Mouse (Mus musculus) limb, embryonic 13.5 days (tissue): ENCODE measurements around the gene Fbxl4. TPM values are rescaled to one million over a fixed set of nuclear protein-coding genes. Genes with fewer than 3 reads are reported as not detected.

Experiments
- ATAC-seq: fragments of 200-750 bp; cut with Nextera tagmentation; 2 replicates; pipeline ENCODE4 v1.8.0; 2017; ENCODE audit warnings: low read depth, moderate number of reproducible peaks, moderate TSS enrichment; ENCODE audit not compliant: low FRiP score
- H3K27ac ChIP-seq: fragments of 300-500 bp; sonication (generic); 2 replicates; pipeline ENCODE4 v1.5.1; 2015; ENCODE audit warnings: inconsistent platforms, mild to moderate bottlenecking, moderate library complexity
- H3K27me3 ChIP-seq: fragments of 300-500 bp; sonication (generic); 2 replicates; pipeline ENCODE4 v1.6.1; 2015; ENCODE audit warnings: mild to moderate bottlenecking, inconsistent platforms
- H3K36me3 ChIP-seq: fragments of 300-500 bp; sonication (generic); 2 replicates; pipeline ENCODE4 v1.6.1; 2015; ENCODE audit warnings: inconsistent platforms, mild to moderate bottlenecking, moderate library complexity
- H3K4me1 ChIP-seq: fragments of 300-500 bp; sonication (generic); 2 replicates; pipeline ENCODE4 v1.6.1; 2015; ENCODE audit warnings: inconsistent platforms
- H3K4me2 ChIP-seq: fragments of 300-500 bp; sonication (generic); replicated peaks from 2 replicates; pipeline ENCODE4 v1.6.1; 2015; ENCODE audit warnings: inconsistent platforms, mild to moderate bottlenecking, moderate library complexity
- H3K4me3 ChIP-seq: fragments of 300-500 bp; sonication (generic); 2 replicates; pipeline ENCODE4 v1.5.1; 2015; ENCODE audit warnings: moderate library complexity, mild to moderate bottlenecking, inconsistent platforms
- H3K9ac ChIP-seq: fragments of 300-500 bp; sonication (generic); 2 replicates; pipeline ENCODE4 v1.6.1; 2015; ENCODE audit warnings: mild to moderate bottlenecking, inconsistent platforms
- H3K9me3 ChIP-seq: fragments of 300-500 bp; sonication (generic); 2 replicates; pipeline ENCODE4 v1.6.1; 2016; ENCODE audit warnings: inconsistent platforms
- WGBS: fragments of 180-500 bp; shearing (Covaris S2); methylation state at CpG from one replicate; pipeline ENCODE4 v1.1.7; 2015; 5-methylcytosine and 5-hydroxymethylcytosine counted together
- polyA plus RNA-seq: library from polyadenylated mRNA; unstranded; fragments of >200 nt; fragmentation: Nextera tagmentation; extraction: Ambion mirVana; gene quantifications from 2 replicates; pipeline ENCODE4 v1.2.1, GENCODE M21; 2015

Gene Fbxl4
- polyA plus RNA-seq, 1 experiment from 2014 or later, result 12.8 TPM

GRCm38 (mm10) chr4:22478488-22479367 is 121.4 kb downstream of the Fbxl4 start:
- Histone ChIP-seq H3K4me2 (peak overlapping the region; percentile 21), H3K4me1 (peaks cover 21% of the 10 kb centered on the region; the same call in 1 of the 2 replicates), H3K27me3 (peaks cover 87% of the 10 kb centered on the region), H3K36me3 (no peaks in the 10 kb centered on the region), H3K4me3 (no peak overlapping the region), H3K9me3 (no peaks in the 10 kb centered on the region), H3K9ac (no peak overlapping the region), H3K27ac (no peak overlapping the region)
- 0 out of 2 replicates have a peak, but pooled peaks have one; percentile 17 for ATAC-seq
- WGBS, result 2% methylated on average over 30 of the region's 30 CpGs

- 2% methylated on average over 28 of the region's 28 CpGs for WGBS
- no peak for ATAC-seq
- Histone ChIP-seq H3K27me3 (peaks cover 90% of the 10 kb centered on the region), H3K4me1 (peaks cover 21% of the 10 kb centered on the region; the same call in 1 of the 2 replicates), H3K9me3 (no peaks in the 10 kb centered on the region), H3K4me2 (peak overlapping the region; percentile 21), H3K4me3 (no peak overlapping the region), H3K27ac (no peak overlapping the region), H3K36me3 (no peaks in the 10 kb centered on the region), H3K9ac (no peak overlapping the region)
These were observed 122.2 kb downstream of the Fbxl4 start for GRCm38 (mm10) chr4:22479368-22480090.

DNA sequence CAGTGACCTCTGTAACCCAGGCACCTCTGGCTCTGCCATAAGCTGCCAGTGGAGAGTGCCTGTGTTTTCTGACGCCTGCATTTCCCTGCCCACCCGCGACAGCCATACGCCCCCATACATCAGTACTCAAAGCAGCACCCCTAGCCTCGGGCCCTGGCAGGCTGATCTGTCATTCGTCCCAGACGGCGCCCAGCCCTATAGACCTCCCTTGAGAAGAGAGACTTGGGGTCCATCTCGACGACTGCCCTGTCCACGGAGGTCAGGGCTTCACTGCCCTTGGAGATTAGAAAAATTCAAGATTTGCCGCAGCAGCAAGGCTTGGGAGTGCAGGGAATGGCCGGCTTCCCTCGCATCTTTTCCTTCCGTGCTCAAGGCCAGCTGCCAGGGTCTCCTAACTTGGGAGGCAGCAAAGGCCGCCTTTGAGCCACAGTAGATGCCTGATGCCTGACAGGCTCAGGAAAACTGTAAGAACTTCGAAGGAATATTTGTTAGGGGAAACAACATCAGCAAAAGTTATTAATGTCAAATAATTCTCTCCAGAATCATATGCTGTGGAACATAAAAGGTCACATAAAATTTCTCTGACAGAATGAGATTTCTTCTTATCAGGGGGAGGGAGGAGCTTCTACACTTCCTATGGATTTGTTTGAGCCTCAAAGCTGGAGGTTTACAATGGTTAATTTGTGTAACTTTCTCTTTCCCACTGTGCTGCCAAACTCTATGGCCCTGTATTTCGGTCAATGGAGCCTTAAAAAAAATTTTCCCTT is 122.9 kb downstream of the Fbxl4 start:
- Histone ChIP-seq H3K4me2 (peak overlapping the region; percentile 14; the same call in 1 of the 2 replicates), H3K36me3 (no peaks in the 10 kb centered on the region), H3K4me1 (peaks cover 21% of the 10 kb centered on the region; the same call in 1 of the 2 replicates), H3K9me3 (no peaks in the 10 kb centered on the region), H3K9ac (no peak overlapping the region), H3K27me3 (peaks cover 86% of the 10 kb centered on the region), H3K27ac (no peak overlapping the region), H3K4me3 (no peak overlapping the region)
- WGBS, result 3% methylated on average over 18 of the region's 18 CpGs
- no peak for ATAC-seq

GRCm38 (mm10) chr4:22480858-22481205 is 123.5 kb downstream of the Fbxl4 start:
- peaks cover 21% of the 10 kb centered on the region; the same call in 1 of the 2 replicates for H3K4me1 ChIP-seq
- ATAC-seq, result no peak
- H3K9me3 ChIP-seq, result no peaks in the 10 kb centered on the region
- no peaks in the 10 kb centered on the region for H3K36me3 ChIP-seq
- H3K27me3 ChIP-seq, result peaks cover 86% of the 10 kb centered on the region
- H3K9ac ChIP-seq, result no peak overlapping the region
- no peak overlapping the region for H3K27ac ChIP-seq
- H3K4me2 ChIP-seq, result no peak overlapping the region
- no peak overlapping the region for H3K4me3 ChIP-seq
- 12% methylated on average over 1 of the region's 1 CpGs for WGBS

- no peak for ATAC-seq
- no peaks in the 10 kb centered on the region for H3K9me3 ChIP-seq
- 24% methylated on average over 2 of the region's 2 CpGs for WGBS
- no peak overlapping the region for H3K9ac ChIP-seq
- peaks cover 88% of the 10 kb centered on the region for H3K27me3 ChIP-seq
- H3K4me1 ChIP-seq, result peaks cover 27% of the 10 kb centered on the region
- no peak overlapping the region for H3K4me3 ChIP-seq
- no peaks in the 10 kb centered on the region for H3K36me3 ChIP-seq
- H3K27ac ChIP-seq, result no peak overlapping the region
- H3K4me2 ChIP-seq, result no peak overlapping the region
These were observed 124.8 kb downstream of the Fbxl4 start for GRCm38 (mm10) chr4:22482118-22482517.

GRCm38 (mm10) chr4:22482756-22483280 is 125.5 kb downstream of the Fbxl4 start:
- Histone ChIP-seq H3K4me1 (peaks cover 29% of the 10 kb centered on the region), H3K9me3 (no peaks in the 10 kb centered on the region), H3K4me2 (no peak overlapping the region), H3K4me3 (no peak overlapping the region), H3K9ac (no peak overlapping the region), H3K27me3 (peaks cover 88% of the 10 kb centered on the region), H3K36me3 (no peaks in the 10 kb centered on the region), H3K27ac (no peak overlapping the region)
- 6% methylated on average over 7 of the region's 7 CpGs for WGBS
- no peak for ATAC-seq

DNA sequence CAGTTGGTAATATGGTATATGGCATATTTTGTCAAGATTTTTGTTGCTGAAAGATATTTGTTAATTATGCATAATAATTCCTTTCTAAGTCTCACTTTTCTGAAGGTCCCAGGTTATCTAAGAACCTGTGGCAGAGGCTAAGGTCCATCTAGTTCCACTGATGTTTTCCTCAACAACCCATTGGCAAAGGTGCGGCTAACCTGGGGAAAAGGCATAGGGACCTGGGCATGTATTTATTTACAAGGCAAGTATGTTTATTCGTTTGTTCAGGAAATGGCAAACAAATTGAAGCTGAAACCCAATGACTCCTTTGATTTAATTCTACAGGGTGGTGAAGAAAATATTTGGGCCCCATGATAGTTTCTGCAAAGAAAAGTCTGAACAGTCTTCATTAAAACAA is 126.2 kb downstream of the Fbxl4 start:
- WGBS, result 9% methylated on average over 2 of the region's 2 CpGs
- no peak for ATAC-seq
- Histone ChIP-seq H3K9me3 (no peaks in the 10 kb centered on the region), H3K4me3 (no peak overlapping the region), H3K9ac (no peak overlapping the region), H3K27ac (no peak overlapping the region), H3K36me3 (no peaks in the 10 kb centered on the region), H3K27me3 (peaks cover 88% of the 10 kb centered on the region), H3K4me2 (no peak overlapping the region), H3K4me1 (peaks cover 32% of the 10 kb centered on the region)

Other genes starting within 250 kb of the Fbxl4 start
- 0.37 and 0.38 TPM in 2 replicates for gene Pou3f2, start 130.8 kb downstream of the Fbxl4 start, polyA plus RNA-seq